ENCODE assay signal across 1 mouse cellular context in the genomic region with DNA sequence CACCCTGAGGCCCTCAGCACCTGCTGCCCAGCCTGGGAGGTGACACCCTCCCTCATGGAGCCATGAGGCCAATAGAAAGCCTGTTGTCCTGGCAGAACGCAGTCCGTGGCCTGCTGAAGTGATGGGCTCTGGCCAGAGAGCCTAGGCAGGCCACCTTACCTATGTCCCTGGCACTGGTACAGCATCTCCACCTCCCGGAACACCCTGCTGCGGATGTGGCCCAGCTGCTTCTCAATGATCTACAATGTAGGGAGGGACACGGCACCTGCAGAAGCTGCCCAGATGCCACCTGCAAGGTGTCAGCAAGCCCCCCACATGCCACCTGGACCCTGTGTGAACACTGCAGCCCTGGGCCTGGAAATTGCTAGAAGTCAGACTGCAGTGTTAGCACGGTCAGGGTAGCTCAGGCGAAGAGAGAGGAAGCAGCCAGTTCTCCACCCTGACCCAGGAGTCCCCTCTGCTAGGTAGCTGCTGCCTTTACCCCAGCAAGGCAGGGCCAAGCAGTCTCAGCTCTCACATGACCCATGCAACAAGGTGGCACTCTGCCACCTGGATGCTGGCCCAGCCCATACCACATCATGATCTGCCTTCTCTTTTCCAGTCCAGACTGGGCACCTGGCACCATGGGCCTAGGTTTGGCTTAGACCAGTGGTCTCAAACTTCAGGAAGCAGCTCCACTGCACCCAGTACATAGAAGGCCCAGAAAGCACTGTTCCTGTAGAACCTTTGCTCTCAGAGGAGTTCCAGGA.
TF ChIP-seq lines count a peak whose summit lies in the region.

No protein-coding gene starts in this region.

TF ChIP-seq in myocyte, 11 proteins besides CTCF, POLR2A, EP300 and RAD21:
- TF ChIP-seq MYOD1 (IDR thresholded peaks at IDR 0.05; ENCODE audit: control insufficient read depth in 1 of 3, insufficient read length in 2 of 3, low read depth in 2 of 3), result peak in 1 of 3 experiments; percentile 11
- TF ChIP-seq POLR2AphosphoS2 (IDR thresholded peaks at IDR 0.05; ENCODE audit: insufficient read length, low read depth), result peak; percentile 8
- no peak for TF ChIP-seq E2F4 (IDR thresholded peaks at IDR 0.05; ENCODE audit: insufficient read depth)
